Mouse (Mus musculus): Measurements from ENCODE around the gene Ogfod1. TPM values are rescaled to one million over a fixed set of nuclear protein-coding genes. Genes with fewer than 3 reads are reported as not detected.

The Ogfod1 gene
- total RNA-seq, 1 experiment = 19.1 TPM

DNA sequence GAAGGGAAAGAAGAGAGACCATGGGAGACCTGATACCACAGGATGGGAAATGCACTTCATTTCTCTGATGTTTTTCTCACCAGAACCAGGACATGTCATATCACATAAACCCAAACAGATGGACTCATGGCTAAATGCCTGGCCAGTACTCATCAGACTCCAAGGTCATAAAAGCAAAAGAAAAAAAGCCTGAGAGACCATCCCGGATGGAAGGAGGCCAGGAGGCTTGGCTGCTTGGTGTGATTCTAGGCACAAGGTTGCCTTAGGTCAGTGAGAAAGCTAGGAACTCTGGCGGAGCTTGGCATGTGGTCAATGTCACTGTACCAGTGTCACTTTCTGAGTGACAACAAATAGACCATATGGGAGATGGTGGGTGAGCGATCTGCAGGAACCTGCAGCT lies 70.9 kb downstream of the Ogfod1 start:
- Histone ChIP-seq H3K36me3 (ENCODE audit: control insufficient read depth, insufficient read depth, low read length, poor library complexity, severe bottlenecking) (no peaks in the 10 kb centered on the region), H3K9me3 (ENCODE audit: control insufficient read depth, insufficient read depth, low read depth, low read length) (no peaks in the 10 kb centered on the region), H3K4me1 (ENCODE audit: control insufficient read depth in 2 of 2, insufficient read depth in 2 of 2, low read length in 2 of 2, poor library complexity in 1 of 2) (no peaks in the 10 kb centered on the region), H3K27ac (ENCODE audit: insufficient read depth, low read depth, low read length, poor library complexity, severe bottlenecking) (no peak overlapping the region), H3K4me3 (ENCODE audit: insufficient read depth in 1 of 2, low read depth in 1 of 2, low read length in 2 of 2, poor library complexity in 1 of 2, severe bottlenecking in 1 of 2) (no peak overlapping the region), H3K9ac (ENCODE audit: insufficient read depth, low read depth, low read length, poor library complexity, severe bottlenecking) (no peak overlapping the region)
- DNase-seq (ENCODE audit: low read depth, low spot score) = no peak
- TF ChIP-seq ZNF384 (IDR thresholded peaks at IDR 0.05; ENCODE audit: low read depth, low read length) (no peak), MAFK (IDR thresholded peaks at IDR 0.05; ENCODE audit: insufficient read depth, low read depth, low read length) (no peak), ZC3H11A (IDR thresholded peaks at IDR 0.05; ENCODE audit: borderline replicate concordance, low read depth, low read length) (no peak), CHD2 (IDR thresholded peaks at IDR 0.05; ENCODE audit: low read depth, low read length) (no peak), HCFC1 (IDR thresholded peaks at IDR 0.05; ENCODE audit: borderline replicate concordance, insufficient read depth, low read length) (no peak)
- in situ Hi-C loops (cut with MboI; ENCODE audit: low sequenced_read_pairs in 2 of 2, unreplicated experiment in 2 of 2) = no loop called here

DNA sequence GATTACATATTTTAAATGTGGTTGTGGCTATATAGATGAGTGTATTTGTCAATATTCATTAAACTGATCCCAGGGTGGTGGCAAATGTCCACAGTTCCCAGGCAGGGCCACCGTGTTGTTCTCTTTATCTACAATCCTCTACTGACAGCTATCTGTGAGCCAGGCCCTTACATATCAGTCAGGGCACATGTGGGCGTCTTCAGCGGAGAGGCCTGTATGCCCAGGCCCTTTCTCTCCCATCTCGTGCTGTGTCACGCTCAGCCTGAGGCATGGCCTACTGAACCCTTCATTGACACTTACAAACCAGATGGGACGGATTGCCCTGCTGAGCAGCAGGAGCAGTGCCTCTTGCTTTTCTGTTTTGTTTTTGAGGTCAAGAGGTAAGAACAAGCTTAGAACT lies 72.4 kb downstream of the Ogfod1 start:
- in situ Hi-C loops (cut with MboI; ENCODE audit: low sequenced_read_pairs in 2 of 2, unreplicated experiment in 2 of 2) = no loop called here
- Histone ChIP-seq H3K9me3 (ENCODE audit: control insufficient read depth, insufficient read depth, low read depth, low read length) (no peaks in the 10 kb centered on the region), H3K4me3 (ENCODE audit: insufficient read depth in 1 of 2, low read depth in 1 of 2, low read length in 2 of 2, poor library complexity in 1 of 2, severe bottlenecking in 1 of 2) (no peak overlapping the region), H3K9ac (ENCODE audit: insufficient read depth, low read depth, low read length, poor library complexity, severe bottlenecking) (no peak overlapping the region), H3K27ac (ENCODE audit: insufficient read depth, low read depth, low read length, poor library complexity, severe bottlenecking) (no peak overlapping the region), H3K4me1 (ENCODE audit: control insufficient read depth in 2 of 2, insufficient read depth in 2 of 2, low read length in 2 of 2, poor library complexity in 1 of 2) (no peaks in the 10 kb centered on the region), H3K36me3 (ENCODE audit: control insufficient read depth, insufficient read depth, low read length, poor library complexity, severe bottlenecking) (no peaks in the 10 kb centered on the region)
- no peak for DNase-seq (ENCODE audit: low read depth, low spot score)
- TF ChIP-seq CHD2 (IDR thresholded peaks at IDR 0.05; ENCODE audit: low read depth, low read length) = no peak
- no peak for TF ChIP-seq ZNF384 (IDR thresholded peaks at IDR 0.05; ENCODE audit: low read depth, low read length)
- no peak for TF ChIP-seq MAFK (IDR thresholded peaks at IDR 0.05; ENCODE audit: insufficient read depth, low read depth, low read length)
- no peak for TF ChIP-seq HCFC1 (IDR thresholded peaks at IDR 0.05; ENCODE audit: borderline replicate concordance, insufficient read depth, low read length)

DNA sequence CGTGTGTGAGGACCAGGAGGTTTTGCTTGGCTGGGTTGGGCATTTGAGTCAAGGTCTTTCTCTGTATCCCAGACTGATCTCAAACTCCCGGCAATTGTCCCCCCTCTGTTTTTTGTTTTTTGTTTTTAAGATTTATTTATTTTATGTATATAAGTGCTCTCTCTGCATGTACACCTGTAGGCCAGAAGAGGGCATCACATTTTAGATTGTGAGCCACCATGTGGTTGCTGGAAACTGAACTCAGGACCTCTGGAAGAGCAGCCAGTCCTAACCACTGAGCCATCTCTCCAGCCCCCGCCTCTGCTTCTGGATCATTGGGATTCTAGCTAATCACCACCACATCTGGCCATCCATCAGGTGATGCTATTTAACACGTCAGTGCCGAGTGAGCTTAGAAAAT lies 72.8 kb downstream of the Ogfod1 start:
- no peak for TF ChIP-seq ZC3H11A (IDR thresholded peaks at IDR 0.05; ENCODE audit: borderline replicate concordance, low read depth, low read length)
- no peak for TF ChIP-seq CHD2 (IDR thresholded peaks at IDR 0.05; ENCODE audit: low read depth, low read length)
- no peak for TF ChIP-seq HCFC1 (IDR thresholded peaks at IDR 0.05; ENCODE audit: borderline replicate concordance, insufficient read depth, low read length)
- TF ChIP-seq ZNF384 (IDR thresholded peaks at IDR 0.05; ENCODE audit: low read depth, low read length) = no peak
- no peak for TF ChIP-seq MAFK (IDR thresholded peaks at IDR 0.05; ENCODE audit: insufficient read depth, low read depth, low read length)
- no peak overlapping the region for H3K27ac ChIP-seq (ENCODE audit: insufficient read depth, low read depth, low read length, poor library complexity, severe bottlenecking)
- DNase-seq (ENCODE audit: low read depth, low spot score) = no peak
- in situ Hi-C loops (cut with MboI; ENCODE audit: low sequenced_read_pairs in 2 of 2, unreplicated experiment in 2 of 2) = no loop called here
- H3K4me1 ChIP-seq (ENCODE audit: control insufficient read depth in 2 of 2, insufficient read depth in 2 of 2, low read length in 2 of 2, poor library complexity in 1 of 2) = no peaks in the 10 kb centered on the region
- H3K9ac ChIP-seq (ENCODE audit: insufficient read depth, low read depth, low read length, poor library complexity, severe bottlenecking) = no peak overlapping the region
- no peaks in the 10 kb centered on the region for H3K9me3 ChIP-seq (ENCODE audit: control insufficient read depth, insufficient read depth, low read depth, low read length)
- H3K36me3 ChIP-seq (ENCODE audit: control insufficient read depth, insufficient read depth, low read length, poor library complexity, severe bottlenecking) = no peaks in the 10 kb centered on the region
- H3K4me3 ChIP-seq (ENCODE audit: insufficient read depth in 1 of 2, low read depth in 1 of 2, low read length in 2 of 2, poor library complexity in 1 of 2, severe bottlenecking in 1 of 2) = no peak overlapping the region

DNA sequence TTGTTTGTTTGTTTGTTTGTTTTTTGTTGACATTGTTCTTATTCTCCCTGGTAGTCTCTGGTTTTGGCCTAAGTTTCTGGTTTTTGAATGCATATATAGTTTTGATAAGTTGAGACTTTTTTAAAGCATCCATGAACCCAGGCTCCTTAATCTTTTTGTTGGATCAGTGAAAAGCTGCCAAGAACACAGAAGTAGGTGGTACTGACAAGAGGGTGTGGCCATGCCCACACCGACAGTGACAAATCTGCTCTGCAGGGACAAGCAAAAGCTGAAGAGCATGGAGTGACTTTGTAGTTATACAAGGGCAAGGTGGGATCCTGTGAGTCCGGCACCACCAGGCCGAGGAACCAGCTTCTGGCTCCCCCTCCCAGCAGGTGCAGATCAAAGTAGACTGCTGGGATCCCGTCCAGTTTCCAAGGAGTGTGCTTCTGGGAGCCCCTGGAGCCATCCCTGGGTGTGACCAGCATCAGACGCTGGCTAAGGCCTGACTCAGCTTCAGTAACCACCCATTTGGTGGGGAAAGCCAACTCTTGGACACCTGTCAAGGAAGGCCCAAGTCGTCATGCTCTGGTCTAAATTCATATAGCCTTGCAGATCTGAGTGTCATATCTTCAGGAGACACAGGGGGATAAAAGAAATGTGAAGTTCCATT lies 73.7 kb downstream of the Ogfod1 start:
- no peaks in the 10 kb centered on the region for H3K4me1 ChIP-seq (ENCODE audit: control insufficient read depth in 2 of 2, insufficient read depth in 2 of 2, low read length in 2 of 2, poor library complexity in 1 of 2)
- H3K27ac ChIP-seq (ENCODE audit: insufficient read depth, low read depth, low read length, poor library complexity, severe bottlenecking) = no peak overlapping the region
- TF ChIP-seq HCFC1 (IDR thresholded peaks at IDR 0.05; ENCODE audit: borderline replicate concordance, insufficient read depth, low read length) = no peak
- no peak for TF ChIP-seq CHD2 (IDR thresholded peaks at IDR 0.05; ENCODE audit: low read depth, low read length)
- TF ChIP-seq ZC3H11A (IDR thresholded peaks at IDR 0.05; ENCODE audit: borderline replicate concordance, low read depth, low read length) = no peak
- TF ChIP-seq MAFK (IDR thresholded peaks at IDR 0.05; ENCODE audit: insufficient read depth, low read depth, low read length) = no peak
- no peaks in the 10 kb centered on the region for H3K9me3 ChIP-seq (ENCODE audit: control insufficient read depth, insufficient read depth, low read depth, low read length)
- no peaks in the 10 kb centered on the region for H3K36me3 ChIP-seq (ENCODE audit: control insufficient read depth, insufficient read depth, low read length, poor library complexity, severe bottlenecking)
- no peak overlapping the region for H3K9ac ChIP-seq (ENCODE audit: insufficient read depth, low read depth, low read length, poor library complexity, severe bottlenecking)
- DNase-seq (ENCODE audit: low read depth, low spot score) = no peak
- in situ Hi-C loops (cut with MboI; ENCODE audit: low sequenced_read_pairs in 2 of 2, unreplicated experiment in 2 of 2) = no loop called here
- H3K4me3 ChIP-seq (ENCODE audit: insufficient read depth in 1 of 2, low read depth in 1 of 2, low read length in 2 of 2, poor library complexity in 1 of 2, severe bottlenecking in 1 of 2) = no peak overlapping the region

DNA sequence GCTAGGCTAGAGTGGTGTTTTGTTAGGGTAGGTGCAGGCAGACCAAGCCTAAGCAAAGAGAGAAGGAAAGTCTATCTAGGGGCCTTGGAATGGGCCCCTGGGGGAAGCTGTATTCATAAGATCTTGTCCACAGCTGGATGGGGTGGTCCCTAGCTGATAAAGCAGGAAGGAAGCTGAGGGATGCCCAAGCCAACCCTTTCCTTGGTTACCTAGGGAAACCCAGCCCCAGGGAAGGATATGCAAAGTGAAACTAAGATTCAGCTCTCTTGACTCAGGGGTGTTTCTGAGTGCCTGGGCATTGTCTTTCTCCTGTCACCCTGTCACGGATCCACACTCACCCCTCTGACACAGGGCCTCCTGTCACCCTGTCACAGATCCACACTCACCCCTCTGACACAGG lies 76.4 kb downstream of the Ogfod1 start:
- no peaks in the 10 kb centered on the region for H3K4me1 ChIP-seq (ENCODE audit: control insufficient read depth in 2 of 2, insufficient read depth in 2 of 2, low read length in 2 of 2, poor library complexity in 1 of 2)
- no peak for DNase-seq (ENCODE audit: low read depth, low spot score)
- H3K36me3 ChIP-seq (ENCODE audit: control insufficient read depth, insufficient read depth, low read length, poor library complexity, severe bottlenecking) = no peaks in the 10 kb centered on the region
- H3K27ac ChIP-seq (ENCODE audit: insufficient read depth, low read depth, low read length, poor library complexity, severe bottlenecking) = no peak overlapping the region
- TF ChIP-seq ZNF384 (IDR thresholded peaks at IDR 0.05; ENCODE audit: low read depth, low read length) = no peak
- TF ChIP-seq MAFK (IDR thresholded peaks at IDR 0.05; ENCODE audit: insufficient read depth, low read depth, low read length) = no peak
- no peak for TF ChIP-seq ZC3H11A (IDR thresholded peaks at IDR 0.05; ENCODE audit: borderline replicate concordance, low read depth, low read length)
- TF ChIP-seq HCFC1 (IDR thresholded peaks at IDR 0.05; ENCODE audit: borderline replicate concordance, insufficient read depth, low read length) = no peak
- TF ChIP-seq CHD2 (IDR thresholded peaks at IDR 0.05; ENCODE audit: low read depth, low read length) = no peak
- in situ Hi-C loops (cut with MboI; ENCODE audit: low sequenced_read_pairs in 2 of 2, unreplicated experiment in 2 of 2) = no loop called here
- no peaks in the 10 kb centered on the region for H3K9me3 ChIP-seq (ENCODE audit: control insufficient read depth, insufficient read depth, low read depth, low read length)
- H3K4me3 ChIP-seq (ENCODE audit: insufficient read depth in 1 of 2, low read depth in 1 of 2, low read length in 2 of 2, poor library complexity in 1 of 2, severe bottlenecking in 1 of 2) = no peak overlapping the region
- no peak overlapping the region for H3K9ac ChIP-seq (ENCODE audit: insufficient read depth, low read depth, low read length, poor library complexity, severe bottlenecking)

Data from ES-E14 (cell line).